Mouse (Mus musculus): Measurements from ENCODE around the gene Syngr1.

DNA sequence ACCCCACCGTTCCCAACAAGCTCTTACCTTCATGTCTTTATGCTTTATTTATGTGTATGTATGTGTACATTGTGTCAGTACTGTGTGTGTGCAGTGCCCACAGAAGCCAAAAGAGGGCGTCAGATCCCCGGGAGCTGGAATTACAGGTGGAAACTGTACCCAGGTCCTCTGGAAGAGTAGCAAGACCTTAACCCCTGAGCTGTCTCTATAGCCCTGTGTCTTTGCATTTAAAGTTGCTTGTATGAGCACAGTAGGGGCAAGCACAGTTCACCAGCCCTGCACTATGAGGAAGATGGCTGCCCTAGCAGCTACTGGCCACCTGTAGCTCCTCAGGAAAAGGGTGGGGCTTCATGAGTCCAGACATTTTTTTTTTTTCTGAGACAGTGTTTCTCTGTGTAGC is 16.4 kb downstream of the Syngr1 start:
- no peak for TF ChIP-seq POLR2A (IDR thresholded peaks at IDR 0.05; ENCODE audit: borderline replicate concordance, extremely low read depth, low read depth, low read length)
- no peak for TF ChIP-seq CTCF (IDR thresholded peaks at IDR 0.05; ENCODE audit: insufficient read depth, low read length)
